Mouse (Mus musculus) testis, postnatal 14 days (tissue): ENCODE measurements at regions not wholly inside any gene's neighbourhood (a gene's known extent, or its start where the extent isn't known, plus 50 kb on each side); places are given as distances from the start of the nearest gene placed in this dataset.

Experiments
- DNase-seq: peaks from one replicate; pipeline ENCODE4 v3.0.0; 2021; ENCODE audit warnings: low spot score

DNA sequence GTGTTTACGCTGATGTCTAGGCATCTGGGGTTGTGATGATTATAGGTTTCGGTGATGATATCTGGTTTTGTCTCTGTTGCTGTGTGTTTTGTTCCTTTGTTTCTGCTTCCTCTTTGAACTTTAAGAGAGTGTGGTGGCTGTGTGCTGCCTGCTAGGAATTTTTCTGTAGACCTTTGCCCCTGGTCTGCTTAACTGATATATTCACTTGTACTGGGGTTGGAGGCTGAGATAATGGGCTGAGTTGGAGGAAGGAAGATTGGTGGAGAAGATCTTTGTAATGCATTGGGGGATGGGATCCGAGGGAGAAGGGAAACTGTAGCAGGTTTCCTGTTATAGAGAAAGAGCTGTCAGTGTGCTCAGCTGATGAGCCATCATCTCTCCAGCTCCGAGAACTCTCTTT is 55.8 kb downstream of the Mid1ip1 start:
- no peak for DNase-seq

DNA sequence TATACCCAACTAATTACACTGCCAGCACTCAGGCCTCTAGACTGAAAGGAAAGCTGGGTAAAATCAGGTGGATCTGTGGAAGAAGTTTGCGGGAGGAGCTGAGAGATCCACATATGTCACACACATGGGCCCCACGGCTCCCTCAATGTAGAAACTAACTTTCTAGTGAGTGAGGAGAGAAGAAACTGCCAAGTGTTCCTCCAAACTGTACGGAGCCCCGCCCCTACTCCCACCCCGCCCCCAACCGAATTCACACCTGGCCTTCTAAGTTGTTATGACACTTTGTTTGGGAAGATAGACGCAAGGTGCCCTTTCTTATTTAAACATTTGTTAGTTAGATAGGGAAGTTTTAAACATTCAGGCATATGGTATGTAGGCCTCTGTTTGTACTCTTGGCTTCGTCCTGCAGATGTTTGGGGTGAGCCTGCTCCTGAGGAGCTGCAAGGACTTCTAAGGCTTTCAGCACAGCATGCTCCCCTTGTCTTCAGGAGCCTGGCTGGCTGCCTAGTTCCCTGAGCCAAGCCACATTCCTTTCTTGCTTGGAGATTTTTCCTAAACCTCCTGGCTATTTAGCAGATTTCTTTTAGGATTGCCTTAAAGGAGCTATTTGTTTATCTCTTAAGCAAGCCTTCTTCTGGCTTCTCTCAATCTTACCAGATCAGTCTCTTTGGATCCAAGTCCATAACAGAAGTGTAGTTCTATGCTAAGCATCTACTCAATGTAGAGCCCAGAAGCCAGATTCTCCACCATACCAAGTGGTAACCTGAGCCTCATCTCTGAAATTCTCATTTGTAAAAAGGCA is 61.1 kb downstream of the Mid1ip1 start:
- DNase-seq, result peak; percentile 54

DNA sequence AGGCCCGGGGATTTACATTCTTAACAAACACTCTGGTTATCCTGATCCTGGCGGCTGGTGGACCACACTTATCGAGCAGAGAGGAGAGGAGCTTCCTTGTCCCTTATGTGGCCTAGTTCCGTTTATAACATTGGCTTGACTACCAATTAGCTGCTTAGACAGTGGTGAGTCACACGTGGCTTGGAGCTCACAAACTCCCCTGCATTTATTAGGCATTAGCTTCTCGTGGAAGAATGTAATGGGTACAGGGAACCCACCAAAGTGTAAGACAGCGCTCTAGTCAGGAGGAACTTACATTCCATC is 61.7 kb downstream of the Mid1ip1 start:
- no peak for DNase-seq

DNA sequence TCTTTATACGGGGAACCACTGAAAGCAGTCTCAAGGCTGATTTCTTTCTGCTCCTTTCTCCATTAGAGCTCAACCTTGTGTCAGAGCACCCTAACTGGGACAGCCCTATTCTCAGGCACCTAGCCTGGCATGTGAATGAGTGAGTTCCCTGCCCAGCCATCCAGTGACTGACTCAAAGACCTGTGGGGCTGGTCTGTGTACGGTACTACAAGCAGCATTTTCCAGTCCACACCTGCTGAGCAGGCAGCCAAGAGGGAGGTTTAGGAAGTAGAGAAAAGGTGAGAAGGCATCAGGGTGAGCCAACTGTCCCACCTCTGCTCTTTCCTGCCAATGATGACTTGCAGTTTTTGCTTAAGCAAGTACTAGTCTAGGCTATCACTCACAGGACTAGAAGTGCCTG is 63.2 kb downstream of the Mid1ip1 start:
- DNase-seq, result no peak

DNA sequence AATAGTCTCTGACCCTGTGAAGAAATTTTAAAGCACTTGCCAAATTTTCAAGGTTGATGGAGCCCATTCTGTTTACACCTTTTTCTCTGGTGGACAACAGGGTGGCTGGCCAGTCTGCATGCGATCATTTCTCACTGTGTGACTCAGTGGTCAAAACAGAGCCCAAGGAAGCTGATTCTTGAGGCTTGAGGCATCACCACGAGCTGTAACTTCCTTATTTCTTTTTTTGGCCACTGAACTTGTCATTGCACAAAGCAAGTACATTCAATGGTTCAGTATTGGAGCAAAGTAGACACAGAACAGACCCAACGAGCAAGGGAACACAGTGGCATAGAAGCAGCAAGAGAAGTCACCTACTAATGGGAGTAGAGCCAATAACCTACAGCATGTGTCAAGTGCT is 71.5 kb downstream of the Mid1ip1 start:
- no peak for DNase-seq

DNA sequence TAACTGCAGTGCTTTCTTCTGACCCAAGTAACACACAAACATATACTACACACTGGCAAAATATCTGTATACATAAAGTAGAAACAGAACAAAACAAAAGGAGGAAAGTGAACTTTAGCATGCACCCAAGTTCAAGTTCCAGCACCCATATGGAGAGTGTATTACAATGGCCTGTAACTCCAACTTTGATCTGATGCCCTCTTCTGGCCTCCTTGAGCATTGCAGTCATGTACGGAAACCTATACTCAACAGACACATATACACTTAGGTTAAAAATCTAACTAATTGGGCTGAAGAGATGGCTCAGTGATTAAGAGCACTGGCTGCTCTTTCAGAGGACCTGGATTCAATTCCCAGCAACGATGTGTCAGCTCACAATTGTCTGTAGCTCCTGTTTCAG is 72.2 kb downstream of the Mid1ip1 start:
- DNase-seq, result no peak

DNA sequence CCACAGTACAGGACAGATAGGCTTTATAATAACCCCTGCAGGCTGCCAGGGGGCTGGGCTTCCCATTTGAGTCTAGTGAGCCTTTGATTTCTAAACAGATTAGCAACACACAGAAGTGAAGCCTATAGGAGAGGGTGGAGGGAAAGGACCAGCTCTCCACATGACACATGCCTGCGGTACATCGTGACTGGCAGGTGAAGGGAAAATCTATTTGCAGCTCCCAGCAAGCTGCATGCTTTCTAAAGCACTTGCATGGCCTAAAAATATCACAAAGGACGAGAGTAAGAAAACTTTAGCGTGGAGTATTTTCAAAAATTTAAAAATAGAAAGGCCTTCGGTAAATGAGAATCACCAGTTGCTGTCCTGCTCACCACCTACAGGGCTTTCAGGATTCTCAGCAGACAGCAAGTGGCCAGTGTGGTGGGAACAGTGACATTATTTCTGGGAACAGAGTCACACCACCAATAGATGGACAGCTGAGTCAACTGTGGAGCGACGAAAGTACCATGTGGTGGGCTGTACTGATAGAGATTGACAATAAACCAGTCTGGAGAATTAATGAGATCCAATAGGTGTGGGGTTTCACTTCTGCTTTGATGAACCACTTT is 105.6 kb downstream of the Mid1ip1 start:
- no peak for DNase-seq

DNA sequence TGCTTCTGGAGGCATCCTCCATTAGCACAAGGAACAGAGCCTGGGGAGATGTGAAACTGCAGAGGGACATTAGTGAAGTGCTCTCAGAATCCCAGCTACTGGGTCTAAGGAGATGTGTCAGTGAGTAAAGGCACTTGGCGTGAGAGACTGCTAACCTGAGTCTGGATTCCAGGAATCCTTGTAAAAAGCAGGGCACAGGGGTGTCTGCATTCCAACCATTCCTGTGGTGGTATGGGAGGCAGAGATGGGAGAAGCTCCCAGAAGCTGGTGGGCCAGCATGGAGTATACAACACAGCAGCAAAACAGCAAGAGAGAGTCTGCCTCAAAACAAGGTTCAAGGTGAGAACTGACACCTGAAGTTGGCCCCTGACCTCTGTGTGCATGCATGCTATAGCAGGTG is 118.9 kb downstream of the Mid1ip1 start:
- DNase-seq, result no peak

DNA sequence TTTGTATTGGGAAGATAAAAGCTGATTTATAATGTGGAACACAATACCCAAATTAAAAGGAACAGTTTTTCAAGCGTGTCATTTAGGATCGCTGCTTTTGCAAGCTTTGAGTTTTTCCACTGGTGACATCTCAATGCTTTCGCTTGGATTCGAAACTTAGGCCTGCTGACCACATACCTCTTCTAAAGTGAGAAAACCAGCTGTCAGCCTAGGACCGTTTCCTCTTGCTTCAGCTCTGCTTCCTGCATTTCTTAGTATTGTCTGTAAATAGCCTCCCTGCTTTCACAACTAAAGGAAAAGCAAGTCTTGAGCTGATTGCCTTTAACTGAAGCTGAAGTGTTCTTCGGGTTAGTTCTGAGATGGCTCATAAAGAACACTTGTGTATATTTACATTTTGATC is 142.3 kb downstream of the Mid1ip1 start:
- no peak for DNase-seq

DNA sequence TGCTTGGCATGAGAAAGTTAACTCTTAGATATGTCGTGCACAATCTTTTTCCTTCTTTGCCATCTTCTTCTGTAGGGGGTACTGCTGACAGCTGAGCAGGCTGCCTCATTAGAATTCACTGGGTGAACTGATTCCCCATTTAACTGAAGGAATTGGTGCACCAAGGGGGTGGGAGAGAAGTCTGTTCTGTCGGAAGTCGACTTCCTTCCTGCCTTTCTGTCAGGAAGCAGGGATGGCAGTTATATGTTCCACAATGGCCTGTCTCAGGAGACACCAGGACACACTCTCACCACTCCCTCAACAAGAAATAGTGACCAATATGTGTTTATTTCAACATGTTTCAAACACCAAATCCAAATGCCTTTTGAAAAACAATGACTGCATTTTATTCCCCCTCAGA is 142.9 kb downstream of the Mid1ip1 start:
- no peak for DNase-seq

DNA sequence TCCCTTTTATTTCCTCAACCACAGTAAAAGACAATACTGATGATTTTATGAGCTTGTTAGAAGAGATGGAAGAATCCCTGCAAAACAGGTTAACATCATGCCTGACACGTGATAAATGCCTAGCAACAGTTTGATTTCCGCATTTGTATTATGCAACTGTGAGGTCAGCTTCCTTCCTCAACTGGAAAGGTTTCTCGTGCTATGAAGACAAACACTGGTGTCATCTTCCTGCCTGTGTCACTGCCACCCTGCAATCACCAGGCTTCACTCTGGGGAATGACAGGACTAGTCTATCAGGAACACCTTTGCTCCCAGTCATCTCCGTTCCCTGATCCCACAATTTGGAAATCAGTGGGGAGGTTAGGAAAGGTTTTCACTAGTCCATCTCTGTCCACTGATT is 156.8 kb downstream of the Mid1ip1 start:
- no peak for DNase-seq

DNA sequence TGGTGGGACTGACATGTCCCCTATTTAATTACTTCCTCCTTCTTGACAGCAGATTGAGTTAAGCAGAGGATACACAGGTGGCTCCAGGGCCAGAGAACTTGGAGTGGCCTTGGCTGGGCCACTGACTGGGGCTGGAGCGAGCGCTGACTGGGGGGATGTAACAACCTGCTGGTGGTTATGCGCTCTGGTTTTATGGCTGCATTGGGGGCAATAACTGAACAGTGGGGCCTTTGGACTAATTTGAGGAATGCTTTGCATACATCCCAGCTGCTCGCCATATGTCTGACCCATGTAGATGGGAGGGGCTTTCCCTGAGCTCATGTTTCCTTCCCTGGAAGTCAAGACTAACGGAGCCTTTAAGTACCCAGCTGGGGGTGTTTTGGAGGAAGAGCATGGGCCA is 163.0 kb downstream of the Mid1ip1 start:
- DNase-seq, result no peak

DNA sequence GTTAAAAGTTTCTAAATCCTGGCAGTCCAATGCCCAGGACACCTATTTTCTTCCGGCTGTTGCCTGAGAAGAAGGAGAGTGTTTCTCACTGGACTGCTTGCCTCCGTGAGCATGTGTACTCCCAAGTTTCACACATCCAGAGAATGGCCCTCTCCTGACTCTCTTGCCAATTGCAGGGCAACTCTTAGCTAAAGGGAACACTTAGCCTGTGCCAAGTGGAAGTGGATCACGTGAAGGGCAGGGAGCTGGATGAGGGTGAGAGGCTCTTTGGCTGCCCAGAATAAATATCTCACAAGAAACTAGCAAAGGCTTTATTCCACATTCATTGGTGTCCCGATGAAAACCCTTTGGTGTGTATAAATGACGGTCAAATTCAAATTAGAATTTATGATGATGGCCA is 164.1 kb downstream of the Mid1ip1 start:
- no peak for DNase-seq

DNA sequence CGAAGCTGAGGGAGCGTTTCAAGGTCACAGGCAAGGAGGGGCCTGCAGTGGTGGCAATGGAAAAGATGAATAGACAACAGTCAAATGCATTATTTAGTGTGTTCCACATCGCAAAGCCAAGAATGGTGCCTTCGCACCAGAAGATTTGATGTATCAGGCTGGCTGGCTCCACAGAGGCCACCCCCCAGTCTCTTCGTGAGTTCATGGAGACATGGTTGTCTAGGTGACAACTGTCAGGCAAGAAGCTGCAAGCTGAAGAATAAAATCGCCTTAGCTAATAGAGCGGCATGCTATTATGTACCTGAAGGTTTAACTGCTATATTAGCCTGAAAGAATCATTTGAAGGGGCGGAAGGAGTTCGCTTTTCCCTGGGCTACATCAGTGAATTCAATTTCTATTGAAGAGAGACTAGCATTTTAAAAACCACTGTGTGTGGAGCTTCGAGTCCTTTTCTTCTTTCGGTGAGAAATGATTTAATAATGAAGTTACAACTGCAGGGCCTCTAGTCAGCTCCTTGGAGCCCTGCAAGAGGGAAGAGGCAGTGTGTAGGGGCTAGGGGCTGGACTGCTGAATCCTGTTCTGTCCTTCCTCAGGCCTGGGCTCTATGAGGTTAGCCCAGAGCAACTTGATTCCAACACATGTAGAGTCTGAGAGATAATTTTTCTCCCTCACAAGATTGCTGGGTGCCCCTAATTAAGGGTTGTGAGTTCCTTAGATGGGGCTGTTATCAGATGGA is 169.1 kb downstream of the Mid1ip1 start:
- no peak for DNase-seq

DNA sequence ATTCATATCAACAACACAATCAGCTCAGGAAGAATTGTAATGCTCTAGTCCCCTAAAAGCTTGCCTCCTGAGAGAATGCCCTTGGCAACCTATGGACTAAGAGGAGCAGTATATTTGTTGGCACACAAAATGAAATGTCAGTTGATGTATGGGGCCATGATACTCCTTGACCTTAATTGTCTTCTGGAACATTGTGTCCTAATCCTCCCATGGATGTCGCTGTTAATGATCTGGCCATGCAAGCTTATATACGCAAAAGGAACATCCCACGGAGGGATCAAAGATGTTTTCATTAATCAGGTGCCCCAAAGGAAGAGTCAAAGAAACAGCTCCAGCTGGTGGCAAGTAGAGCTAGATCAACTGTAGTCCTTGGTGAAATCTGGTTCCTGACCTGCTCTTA is 178.0 kb downstream of the Mid1ip1 start:
- no peak for DNase-seq

DNA sequence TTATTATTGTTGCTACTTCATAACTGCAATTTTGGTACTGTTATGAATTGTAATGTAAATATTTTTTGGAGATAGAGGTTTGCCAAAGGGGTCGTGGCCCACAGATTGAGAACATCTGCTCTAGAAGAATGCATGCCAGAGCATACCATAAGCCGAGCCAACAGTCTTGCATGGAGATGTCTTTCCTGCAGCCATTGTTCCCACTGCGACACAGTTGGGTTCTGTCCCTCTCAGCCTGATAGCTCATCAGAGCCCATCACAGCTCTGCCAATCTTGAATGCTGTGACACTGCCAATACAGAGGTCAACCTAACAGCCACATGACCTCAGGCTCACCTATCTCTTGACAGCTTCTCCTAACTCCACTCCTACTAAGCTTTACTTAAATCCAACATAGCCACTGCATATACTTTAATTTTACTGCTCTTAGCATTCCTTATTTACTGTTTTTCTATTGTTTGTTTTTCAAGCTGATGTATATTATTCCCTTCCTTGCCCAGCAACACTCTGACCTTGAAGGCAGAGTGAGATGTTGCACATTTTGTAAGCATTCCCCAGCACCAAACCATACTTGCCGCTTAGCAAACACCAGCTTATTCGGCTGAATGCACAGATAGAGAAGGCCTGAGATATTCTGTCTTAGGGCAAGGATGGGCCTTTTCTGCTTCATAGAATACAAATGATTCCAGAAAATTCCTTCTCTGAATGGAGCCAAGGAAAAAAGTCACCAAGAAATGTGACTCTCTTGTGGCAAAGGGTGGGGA is 181.6 kb downstream of the Mid1ip1 start:
- DNase-seq, result no peak

DNA sequence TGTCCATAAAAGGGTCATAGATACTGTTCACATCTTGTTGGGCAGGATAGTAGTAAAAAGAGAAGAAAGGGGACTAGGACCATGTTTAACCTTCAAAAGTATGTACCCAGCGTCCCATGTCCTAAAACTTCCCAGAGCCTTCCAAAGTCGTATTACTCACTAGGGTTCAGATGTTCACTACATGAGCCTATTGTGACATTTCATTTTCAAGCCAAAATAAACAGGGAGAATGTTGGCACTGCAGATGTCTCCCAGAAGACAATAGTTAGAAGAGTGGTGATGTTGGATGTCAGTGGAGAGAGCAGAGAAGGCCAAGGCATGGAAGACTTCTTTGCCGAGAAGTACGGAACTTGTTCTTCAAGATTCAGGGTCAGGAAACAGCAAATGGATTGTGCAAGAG is 187.9 kb downstream of the Mid1ip1 start:
- DNase-seq, result no peak

DNA sequence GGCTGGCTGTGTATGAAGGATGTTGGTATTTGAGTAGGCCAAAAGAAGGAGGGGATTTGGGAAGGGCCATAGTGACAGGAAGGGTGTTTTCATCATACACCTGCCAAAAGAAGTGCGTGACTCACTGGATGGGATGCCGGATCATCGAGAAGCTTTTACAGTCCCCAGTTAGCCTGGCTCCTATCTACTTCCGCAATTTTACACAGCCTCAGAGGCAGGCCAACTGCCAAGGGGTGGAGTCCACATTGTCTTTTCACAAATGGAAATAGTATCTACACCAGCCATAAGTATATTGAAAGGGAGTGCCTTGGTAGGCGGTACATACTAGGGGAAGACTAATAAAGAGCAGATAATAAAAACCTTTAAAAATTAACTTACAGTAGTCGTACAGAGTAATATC is 189.3 kb downstream of the Mid1ip1 start:
- no peak for DNase-seq

DNA sequence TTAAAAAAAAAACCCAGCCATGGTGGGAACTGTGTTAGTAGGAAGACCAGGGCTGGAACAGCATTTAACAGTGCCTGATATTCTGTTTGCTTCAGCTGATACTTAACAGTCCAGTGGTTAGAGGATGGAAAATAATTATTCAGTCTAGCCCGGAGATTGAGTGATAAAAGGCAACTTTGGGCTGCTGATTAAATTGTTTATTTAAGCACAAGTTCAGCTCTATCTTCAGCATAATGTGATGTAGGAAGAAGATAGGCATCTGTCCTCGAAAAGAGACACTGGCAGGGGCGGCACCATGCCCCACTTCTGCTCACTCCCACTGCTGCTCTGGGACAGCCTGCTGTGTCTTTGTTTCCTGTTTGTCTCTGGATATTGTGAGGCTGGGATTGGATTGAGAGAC is 190.1 kb downstream of the Mid1ip1 start:
- no peak for DNase-seq

DNA sequence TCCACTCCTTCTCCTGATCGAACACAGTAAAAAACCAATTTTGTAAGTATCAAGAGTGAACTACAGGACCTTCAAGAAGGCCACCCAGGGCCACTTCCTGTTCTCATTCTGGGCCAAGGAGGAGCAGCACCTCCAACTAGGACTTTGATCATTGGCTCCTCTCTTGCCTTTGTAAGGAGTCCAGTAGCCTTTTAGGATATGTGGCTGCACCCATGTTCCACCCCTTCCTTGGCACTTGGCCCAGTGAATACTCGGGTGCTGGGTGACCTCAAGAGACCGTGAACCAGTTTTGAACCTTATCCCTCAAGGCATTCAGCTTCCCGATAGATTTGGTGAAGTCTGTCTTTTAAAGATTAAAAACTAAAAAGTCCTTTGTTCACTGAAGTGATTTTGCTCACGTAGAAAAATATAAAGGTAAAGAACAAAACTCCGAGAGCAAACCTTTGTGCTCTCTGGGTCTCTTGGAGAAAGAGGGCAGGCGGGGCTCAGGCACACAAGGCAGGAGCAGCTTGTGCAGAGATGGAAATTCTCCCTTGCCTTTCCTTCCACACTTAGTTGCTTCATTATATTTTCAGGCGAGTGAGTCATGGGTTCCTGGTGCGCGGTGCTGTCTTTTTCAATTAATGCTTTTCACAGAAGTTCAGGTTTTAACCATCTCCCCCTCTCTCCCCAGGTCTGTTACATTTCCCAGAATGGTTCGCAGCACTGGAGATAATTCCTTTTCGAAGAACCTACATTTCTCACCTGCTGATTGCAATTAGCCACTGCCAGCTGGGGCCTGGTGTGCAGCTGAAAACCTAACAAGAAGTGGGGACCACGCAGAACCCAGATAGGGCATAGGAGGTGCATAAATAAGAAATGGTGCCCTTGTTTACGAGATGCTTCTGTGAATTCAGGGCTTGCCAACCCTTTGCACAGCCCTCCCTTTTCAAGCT is 196.6 kb downstream of the Mid1ip1 start:
- no peak for DNase-seq
